Mouse (Mus musculus) kidney, postnatal 25 days (tissue): ENCODE data around the gene Smg7.
"Not testable (repeated sequence)": the region's sequence is repeated elsewhere in the genome, so short reads cannot be mapped to it uniquely, and the experiment has no call there.

Source experiments
- DNase-seq, 2 experiments: peaks; one replicate each; pipeline ENCODE4 v3.0.0; 2021; ENCODE audit warnings: mixed read lengths in 2 of 2

Smg7 gene

GRCm38 (mm10) chr1:152901765-152902664 is at the start of gene Smg7:
Gene Smg7 (minus strand): TSS chr1:152902646.
- no peak for DNase-seq

GRCm38 (mm10) chr1:152942977-152943376 is 40.5 kb upstream of the Smg7 start:
- no peak for DNase-seq

DNA sequence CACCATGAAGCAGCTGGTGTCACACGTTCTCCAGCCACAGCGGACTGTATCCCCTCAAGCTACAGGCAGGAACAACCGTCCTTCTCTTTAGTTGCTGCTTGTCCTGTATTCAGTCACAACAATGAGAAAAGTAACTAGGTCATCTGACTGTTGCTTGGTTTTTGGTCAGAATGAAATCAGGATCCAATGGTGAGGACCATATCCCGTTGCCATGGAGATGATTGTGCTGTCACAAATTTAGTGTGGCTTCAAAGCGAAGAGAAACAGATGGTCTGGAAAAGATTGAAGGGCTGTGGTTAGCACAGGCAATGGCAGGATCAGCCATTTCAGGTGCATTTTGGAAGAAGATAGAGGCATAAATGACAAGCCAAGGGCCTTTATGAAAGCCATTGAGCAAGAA is 33.9 kb upstream of the Smg7 start:
- no peak for DNase-seq

GRCm38 (mm10) chr1:152935476-152935875 is 33.0 kb upstream of the Smg7 start:
- DNase-seq: no peak

DNA sequence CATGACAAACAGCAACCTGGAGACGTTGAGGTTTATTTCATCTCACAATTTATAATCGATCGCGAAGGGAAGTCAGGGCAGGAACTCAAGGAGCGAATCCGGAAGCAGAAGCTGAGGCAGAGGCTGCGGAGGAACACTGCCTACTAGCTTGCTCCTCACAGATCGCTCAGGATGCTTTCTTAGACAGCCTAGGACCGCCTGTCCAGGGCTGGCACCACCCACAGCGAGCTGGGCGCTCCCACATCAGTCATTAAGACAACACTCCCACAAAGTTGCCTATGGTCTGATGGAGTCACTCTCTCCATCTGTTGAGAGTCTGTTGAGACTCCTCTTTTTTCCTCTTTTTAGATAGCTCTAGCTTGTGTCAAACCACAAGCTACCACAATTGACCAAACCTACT is 31.5 kb upstream of the Smg7 start:
- no peak for DNase-seq

GRCm38 (mm10) chr1:152921786-152922185 is 19.3 kb upstream of the Smg7 start:
- DNase-seq: no peak

- DNase-seq: no peak
Measured at GRCm38 (mm10) chr1:152917626-152918025, 15.2 kb upstream of the Smg7 start.

DNA sequence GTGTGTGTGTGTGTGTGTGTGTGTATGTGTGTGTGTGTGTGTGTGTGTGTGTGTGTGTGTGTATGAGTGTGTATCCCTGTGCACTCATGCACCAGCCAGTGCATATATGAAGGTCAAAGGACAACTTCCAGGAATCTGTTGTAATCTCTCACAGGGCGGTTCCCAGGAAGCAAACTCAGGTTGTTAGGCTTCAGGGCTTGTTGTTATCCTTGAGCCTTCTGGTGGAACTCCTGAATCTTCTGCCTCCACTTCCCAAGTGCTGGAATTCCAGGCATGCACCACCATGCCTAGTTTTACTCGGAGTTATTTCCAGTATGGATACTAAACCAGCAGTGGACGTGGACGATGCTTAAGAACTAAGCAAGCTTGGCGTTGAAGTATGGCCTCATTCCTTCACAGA is 14.5 kb upstream of the Smg7 start:
- DNase-seq: no peak

DNA sequence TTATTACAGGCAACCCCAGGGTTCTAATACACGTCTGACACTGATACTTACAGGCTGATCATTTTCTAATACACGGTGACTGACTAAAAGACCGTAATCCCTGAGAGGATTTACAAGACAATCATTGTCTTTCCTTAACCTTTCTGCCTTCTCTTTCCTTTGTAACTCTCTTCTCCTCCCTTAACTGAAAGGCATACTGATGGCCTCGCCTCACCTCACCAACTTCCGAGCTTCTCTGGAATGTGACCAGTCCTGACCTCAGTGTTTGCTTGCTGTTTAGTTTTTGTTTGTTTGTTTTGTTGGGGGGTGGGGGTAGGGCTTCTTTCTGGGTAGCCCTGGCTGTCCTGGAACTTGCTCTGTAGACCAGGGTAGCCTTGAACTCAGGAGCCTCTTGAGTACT is 13.3 kb upstream of the Smg7 start:
- no peak for DNase-seq

- no peak for DNase-seq
Measured at GRCm38 (mm10) chr1:152913483-152914460, 11.3 kb upstream of the Smg7 start.

DNA sequence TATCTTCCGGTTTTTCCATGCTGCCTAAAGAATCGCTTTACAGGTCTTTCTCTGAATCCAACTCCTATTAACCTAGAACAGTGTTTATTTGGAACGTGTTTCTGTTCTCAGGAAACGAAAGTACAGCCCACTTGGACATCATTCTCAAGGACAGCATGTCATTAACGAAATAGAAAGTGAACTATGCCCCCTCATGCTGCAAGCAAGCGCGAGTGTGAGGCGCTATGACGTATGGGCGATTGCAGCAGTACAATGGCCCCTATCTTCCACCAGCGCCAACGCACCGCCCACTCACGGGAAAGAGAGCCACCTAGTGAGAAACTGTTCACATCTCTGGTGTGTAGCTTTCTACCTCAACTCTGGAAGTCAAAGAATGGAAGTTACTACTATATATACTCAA is 2.0 kb upstream of the Smg7 start:
- DNase-seq: peak; percentile 88 to 95

DNA sequence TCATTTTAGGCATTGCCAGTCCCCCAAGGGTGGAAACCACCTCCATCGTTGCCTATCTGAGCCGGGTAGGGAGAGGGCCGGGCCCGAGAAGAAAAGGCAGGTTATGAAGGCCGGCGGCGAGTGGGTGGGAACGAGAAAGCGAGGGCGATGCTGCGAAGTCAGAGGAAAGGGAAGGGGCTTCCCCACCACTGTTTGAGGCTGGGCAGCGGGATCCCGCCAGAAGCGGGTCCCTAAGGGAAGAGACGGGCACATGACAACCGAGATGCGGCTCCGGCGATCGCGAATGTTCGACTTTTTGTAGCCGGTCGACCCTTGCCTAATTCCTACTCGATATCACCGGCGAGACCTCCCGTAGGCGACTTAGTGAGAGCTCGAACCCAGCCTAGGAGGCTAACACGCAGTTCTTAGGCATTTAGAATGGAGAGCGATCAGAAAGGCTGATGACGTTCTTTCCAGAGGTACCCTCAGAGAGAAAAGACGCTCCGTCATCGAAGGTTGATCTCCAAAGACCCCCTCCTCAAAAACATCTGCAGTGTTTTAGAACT is 1.2 kb upstream of the Smg7 start:
- DNase-seq: no peak

DNA sequence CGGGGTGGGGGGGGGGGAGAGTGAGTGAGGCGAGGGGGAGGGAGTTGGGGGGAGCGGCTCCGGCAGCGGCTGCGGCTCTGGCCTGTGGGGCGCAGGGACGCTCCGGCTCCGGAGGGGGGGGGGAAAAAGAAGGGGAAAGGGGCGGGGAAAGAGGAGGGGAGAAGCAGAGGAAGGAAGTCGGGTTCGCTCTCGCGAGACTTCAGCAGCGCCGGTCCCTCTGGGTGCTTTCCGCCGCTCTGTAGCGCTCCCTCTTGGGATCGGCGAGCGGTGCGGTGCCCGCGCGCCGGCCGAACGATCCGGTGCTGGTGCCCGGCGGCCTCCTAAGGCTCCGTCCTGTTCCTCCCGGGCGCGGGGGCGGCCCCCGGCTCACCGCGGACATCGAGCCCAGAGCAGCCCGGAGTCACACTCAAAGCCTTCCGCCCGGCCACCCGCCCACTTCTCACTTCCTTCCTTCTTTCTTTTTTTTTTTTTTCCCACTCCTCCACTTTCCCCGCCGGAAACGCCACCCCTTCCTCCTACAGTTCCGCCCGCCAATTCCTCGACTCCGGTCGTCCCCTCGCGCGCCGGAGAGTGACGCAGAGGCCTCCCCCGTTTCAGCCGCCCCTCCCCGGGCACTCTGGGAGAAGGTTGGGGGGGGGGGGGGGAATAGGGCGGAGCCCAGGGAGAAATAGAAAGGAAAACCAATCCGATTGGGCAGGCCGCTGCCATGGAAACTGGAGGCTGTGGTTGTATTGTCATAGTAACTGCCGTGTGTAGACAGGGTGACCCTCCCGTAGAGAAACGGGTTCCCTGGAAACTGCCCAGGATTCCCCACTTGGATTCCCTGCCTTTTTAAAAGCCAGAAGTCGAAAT is 445 bp upstream of the Smg7 start:
- peak; percentile 98 to 99 for DNase-seq

DNA sequence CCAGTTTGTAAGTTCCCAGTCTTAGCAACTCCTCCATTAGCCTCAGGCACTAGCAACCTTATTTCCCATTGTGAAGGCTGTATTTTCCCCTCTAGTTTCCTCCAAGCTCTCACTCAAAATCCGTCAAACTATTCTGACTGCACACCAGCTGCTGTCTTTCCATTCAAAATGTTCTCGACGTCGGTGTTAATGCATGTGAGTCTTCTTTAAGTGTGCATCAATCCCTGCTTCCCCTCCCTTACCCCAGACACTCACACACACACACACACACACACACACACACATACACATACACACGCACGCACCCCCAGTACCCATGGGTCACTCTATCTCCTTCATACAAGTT is 1.1 kb downstream of the Smg7 start:
- DNase-seq: no peak

DNA sequence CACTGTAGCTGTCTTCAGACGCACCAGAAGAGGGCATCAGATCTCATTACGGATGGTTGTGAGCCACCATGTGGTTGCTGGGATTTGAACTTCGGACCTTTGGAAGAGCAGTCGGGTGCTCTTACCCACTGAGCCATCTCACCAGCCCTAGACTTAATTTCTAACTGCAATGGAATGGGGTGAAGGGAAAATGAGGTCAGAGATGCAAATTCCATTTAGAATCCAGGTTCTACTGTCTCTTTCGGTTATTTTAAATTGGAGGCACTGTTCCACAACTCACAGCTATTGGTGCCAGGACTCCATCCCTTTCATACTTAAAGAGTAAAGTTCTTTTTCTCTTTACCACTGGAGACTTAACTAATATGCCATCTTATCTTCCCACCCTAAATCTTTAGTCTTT is 14.4 kb downstream of the Smg7 start:
- not testable (repeated sequence) for DNase-seq

DNA sequence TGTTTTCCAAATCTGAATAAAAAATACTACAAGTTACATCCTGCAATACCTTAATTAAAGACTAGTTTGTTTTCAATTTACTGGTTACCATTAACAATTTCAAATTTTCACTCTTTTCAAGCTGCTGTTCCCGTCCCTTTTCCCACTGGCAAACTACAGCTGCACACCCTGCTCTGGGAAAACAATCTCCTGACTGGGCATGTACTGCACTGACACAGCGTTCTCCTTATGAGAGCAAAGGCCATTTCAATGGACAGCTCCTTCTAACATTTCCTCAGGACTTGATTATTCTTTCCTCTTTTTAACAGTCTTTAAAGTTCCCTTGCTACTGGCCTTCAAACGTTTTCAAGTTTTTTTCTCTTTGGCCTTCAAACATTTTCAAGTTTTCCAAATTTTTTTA is 31.4 kb downstream of the Smg7 start:
- DNase-seq: peak; percentile 38 to 66

- peak; percentile 60 to 82 for DNase-seq
Measured at GRCm38 (mm10) chr1:152869901-152870300, 32.5 kb downstream of the Smg7 start.

- no peak for DNase-seq
Measured at GRCm38 (mm10) chr1:152846856-152847255, 55.6 kb downstream of the Smg7 start.

GRCm38 (mm10) chr1:152845211-152845730 is 57.2 kb downstream of the Smg7 start:
- DNase-seq: no peak

DNA sequence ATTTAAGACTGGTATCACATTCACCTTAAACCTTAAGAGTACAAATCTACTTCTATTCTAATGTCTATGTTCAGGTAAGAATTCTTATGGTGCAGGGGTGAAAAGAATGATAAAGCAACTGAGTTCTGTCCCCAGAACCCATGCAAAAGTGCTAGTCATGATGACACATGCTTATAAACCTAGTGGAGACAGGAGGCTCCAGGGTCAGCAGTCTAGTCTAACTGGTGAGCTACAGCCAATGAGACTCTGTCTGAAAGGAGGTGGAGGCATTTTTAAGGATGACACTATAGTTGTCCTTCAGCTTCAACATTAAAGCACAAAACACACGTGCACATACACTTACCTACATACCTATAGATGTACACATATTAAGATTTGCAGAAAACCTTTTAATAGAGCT is 57.8 kb downstream of the Smg7 start:
- no peak for DNase-seq

DNA sequence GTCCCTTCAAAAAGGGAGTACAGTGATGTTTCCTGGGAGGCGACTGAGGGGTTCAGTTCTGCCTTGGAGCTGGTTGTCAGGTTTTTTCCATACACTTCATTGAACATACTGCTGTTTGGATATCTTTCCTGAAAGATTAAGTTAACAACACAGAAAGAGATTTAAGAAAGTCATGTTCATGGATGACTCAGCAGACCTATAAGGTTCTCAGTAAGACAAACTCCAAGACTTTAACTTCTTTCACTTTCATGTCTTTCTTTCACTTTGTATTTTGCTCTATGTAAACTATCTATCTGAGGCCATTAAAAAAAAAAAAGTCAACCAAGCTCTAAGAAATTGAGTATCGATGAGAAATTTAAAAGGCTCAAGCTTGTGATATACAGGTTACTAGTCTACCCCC is 61.4 kb downstream of the Smg7 start:
- DNase-seq: no peak

GRCm38 (mm10) chr1:152840343-152840742 is 62.1 kb downstream of the Smg7 start:
- no peak for DNase-seq
